Mouse (Mus musculus): ENCODE results near the gene Ankle2.

The Ankle2 gene

DNA sequence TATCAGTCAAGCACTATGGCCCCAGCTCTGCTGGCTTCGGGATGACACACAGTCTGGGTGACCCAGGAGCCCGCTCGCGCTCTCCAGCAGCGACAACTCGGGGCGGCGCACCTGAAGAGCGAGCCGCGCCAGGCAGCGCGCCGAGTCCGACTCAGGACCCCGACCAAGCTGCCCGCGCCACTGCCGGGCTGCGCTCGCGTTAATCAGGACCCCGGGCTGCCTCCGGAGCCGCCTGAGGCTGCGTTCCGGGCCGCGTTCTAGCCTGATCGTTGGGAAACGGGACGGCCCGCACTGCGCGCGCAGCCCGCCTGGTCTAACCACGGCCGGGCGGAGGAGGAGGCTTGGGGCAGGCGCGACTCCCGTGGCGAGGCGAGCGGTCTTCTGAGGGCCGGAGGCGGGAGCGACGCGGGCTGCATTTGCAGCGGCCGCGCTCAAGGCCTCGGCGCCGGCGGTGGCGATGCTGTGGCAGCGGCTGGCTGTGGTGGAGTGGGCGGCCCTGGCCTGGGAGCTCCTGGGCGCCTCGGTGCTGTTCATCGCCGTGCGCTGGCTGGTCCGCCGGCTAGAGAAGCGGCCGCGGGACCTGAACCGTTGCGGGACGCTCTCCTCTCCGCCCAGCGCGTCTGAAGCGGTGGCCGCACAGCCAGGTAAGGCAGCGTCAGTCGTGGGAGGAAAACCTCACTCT, at the start of gene Ankle2:
Ankle2 (plus strand) TSS at position 225 of the 682 bp plus-strand sequence.
- peak; percentile 87 to 92 for DNase-seq (ENCODE audit: low spot score in 2 of 2)

DNA sequence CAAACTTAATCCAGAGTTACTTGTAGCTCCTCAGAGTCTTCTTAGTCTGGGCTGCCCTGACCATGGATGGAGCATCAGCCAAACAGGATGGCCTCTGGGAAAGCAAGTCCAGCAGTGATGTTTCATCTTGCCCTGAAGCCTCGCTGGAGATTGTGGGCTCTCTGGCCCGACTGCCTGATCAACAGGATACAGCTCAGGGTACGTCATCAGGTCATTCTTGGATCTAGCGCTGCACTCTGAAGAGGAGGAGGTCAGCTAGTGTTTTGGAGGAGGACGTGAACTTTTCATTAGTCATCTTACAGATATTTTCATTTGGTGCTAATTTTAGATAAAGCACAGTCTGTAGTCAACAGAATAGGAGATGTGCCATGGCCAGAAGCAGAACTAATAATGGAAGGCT, 49.1 kb upstream of the Ankle2 start:
- DNase-seq (ENCODE audit: low spot score in 2 of 2): no peak

DNA sequence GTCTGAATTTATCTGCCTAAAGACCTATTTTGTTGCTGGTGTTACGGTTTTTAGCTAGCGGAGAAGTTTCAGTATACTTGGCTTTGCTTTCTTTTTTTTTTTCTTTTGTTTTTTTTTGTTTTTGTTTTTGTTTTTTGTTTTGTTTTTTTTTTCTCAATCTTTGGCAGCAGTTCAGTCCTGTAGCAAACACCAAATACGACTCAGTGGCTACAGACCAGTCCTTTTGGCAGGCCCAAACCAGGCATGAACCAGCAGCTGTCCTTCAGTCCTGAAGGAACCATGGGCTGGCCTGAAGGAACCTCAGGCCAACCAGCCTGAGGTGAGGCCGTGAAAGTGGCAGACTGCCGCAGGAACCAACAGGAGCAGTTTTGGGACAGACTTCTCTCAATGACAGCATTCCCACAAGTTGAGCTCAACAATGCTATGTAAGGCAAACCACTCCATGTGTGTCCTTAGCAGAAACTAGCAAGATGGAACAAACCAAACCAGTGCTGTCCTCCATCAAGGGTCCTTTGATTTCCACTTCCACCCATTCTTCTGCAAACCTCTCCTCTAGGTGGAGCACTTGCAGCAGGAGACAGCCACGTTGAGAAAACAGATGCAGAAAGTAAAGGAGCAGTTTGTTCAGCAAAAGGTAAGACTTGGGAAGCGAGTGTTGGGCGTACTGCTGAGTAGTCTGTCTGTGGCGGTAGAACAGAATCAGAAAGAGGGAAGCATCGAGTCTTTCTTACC, 27.5 kb upstream of the Ankle2 start:
- DNase-seq (ENCODE audit: low spot score in 2 of 2): peak in 1 of 2 experiments; percentile 4

DNA sequence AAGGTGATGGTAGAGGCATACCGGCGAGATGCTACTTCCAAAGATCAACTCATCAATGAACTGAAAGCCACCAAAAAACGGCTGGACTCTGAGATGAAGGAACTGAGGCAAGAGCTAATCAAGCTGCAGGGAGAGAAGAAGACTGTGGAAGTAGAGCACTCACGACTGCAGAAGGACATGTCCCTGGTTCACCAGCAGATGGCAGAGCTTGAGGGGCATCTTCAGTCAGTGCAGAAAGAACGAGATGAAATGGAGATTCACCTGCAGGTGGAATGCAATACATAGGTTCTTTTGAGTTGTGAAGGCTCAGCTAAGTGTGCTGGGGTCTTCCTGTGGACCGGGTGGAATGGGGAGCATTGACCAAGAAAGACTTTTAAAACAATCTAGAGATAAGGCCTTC, 26.0 kb upstream of the Ankle2 start:
- peak in 1 of 2 experiments; percentile 5 for DNase-seq (ENCODE audit: low spot score in 2 of 2)

DNA sequence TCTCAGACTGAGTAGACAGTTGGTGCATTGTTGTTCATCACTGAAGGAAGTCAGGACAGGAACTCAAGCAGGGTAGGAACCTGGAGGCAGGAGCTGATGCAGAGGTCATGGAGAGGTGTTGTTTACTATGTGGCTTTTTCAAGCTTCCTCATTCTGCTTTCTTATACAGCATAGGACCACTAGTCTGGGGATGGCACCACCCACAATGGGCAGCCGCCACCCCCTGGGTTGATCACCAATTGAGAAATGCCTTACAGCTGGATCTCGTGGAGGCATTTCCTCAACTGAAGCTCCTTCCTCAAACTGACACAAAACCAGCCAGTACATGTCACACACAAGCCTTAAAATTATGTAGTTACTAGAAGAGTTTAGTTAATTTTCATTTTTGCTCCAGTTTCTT, 19.5 kb upstream of the Ankle2 start:
- DNase-seq (ENCODE audit: low spot score in 2 of 2): peak in 1 of 2 experiments; percentile 5

DNA sequence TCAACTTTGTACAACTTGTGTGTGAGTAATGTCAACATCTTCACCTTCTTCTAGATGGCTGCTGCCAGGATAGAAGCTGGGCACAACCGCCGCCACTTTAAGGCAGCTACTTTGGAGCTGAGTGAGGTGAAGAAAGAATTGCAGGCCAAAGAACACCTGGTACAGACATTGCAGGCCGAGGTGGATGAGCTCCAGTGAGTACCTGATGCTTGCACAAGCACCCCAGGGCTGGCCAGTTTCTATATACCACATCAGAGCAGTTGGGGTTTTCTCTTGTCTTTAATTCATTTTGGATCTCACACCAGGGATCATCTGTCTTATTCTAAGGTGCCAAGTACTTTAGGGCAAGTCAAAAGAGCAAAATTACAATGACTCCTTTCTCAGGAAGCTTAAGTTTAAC, 14.0 kb upstream of the Ankle2 start:
- no peak for DNase-seq (ENCODE audit: low spot score in 2 of 2)

DNA sequence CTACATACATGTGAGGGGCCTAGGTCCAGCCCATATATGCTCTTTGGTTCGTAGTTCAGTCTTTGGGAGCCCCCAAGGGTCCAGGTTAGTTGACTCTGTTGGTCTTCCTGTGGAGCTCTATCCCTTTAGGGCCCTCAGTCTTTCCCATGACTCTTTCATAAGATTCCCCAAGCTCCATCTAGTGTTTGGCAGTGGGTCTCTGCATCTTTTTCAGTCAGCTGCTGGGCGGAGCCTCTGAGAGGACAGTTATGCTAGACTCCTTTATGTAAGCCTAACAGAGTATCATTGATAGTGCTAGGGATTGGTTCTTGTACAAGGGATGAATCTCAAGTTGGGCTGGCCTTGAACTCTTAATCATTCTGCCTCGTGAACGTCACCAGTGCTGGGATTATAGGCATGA, 10.5 kb upstream of the Ankle2 start:
- DNase-seq (ENCODE audit: low spot score in 2 of 2): no peak

DNA sequence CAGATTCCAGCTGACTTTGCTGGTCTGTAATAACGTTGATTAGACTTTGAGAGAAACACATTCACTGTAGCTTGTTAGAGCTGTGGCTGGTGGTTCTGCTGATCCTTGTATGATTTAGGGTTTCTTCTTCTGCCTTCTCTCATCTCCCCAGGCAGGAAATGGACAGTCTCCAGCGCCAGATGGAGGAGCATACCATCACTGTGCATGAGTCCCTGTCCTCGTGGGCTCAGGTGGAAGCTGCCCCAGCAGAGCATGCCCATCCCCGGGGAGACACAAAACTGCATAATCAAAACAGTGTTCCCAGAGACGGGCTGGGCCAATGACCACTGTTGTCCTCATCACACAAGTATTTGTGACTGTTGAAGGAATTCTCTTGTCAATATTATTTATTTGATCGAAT, 8.0 kb upstream of the Ankle2 start:
- no peak for DNase-seq (ENCODE audit: low spot score in 2 of 2)

DNA sequence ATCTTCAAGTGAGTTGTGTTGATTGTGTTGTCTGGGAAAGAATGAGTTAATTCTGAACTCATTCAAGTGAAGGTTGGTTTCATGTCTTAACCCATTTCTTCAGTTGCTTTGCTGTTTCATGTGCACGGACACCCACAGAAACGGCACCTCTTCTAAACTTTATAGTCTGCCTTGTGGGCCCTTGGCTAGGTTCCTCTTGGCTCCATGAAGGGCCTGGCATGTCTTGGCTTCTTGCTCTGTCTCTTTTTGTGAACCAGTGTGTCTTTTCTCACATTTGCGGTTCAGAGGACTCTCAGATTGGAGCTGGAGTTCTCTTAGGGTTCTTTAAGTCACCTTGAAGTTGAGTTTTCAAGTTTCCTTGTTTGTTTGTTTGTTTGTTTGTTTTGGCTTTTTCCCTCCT, 5.7 kb upstream of the Ankle2 start:
- no peak for DNase-seq (ENCODE audit: low spot score in 2 of 2)

DNA sequence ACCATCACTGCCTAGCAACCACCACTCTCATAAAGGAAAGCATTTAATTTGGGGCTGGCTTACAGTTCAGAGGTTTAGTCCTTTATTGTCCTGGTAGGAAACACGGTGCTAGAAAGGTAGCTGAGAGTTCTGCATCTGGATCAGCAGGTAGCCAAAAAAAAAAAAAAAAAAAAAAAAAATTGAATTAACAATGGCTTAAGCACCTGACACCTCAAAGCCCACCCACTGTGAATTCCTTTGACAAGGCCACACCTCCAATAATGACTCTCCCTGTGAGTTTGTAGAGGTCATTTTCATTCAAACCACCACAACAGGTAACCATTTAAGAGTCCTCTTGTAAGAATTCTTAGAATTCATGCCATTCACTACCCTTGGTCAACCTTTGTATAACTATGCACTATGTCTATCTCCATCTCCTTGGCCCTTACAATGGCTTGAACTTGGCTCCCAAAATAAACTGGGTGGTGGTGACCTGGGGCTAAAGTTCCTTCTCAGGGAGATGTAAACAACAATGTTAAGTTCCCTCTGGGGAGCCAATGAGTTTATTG, 3.4 kb upstream of the Ankle2 start:
- DNase-seq (ENCODE audit: low spot score in 2 of 2): no peak

DNA sequence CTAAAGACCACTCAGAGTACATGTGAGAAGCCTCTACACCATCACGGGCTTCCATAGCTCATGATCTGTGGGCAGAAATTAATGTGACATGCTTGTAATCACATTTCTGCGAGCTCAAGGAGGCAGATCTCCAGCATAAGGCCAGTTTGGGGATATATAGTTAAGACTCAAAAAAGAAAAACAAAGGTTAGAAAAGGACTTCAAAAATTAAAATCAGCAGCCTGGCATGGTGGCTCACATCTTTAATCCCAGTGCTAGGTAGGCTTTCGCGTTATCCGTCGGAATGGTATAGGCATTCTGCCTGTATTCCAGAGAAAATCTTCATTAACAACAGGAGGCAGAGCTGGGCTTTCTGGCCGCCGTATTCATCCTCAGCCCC, 414 bp upstream of the Ankle2 start:
- DNase-seq (ENCODE audit: low spot score in 2 of 2): no peak

DNA sequence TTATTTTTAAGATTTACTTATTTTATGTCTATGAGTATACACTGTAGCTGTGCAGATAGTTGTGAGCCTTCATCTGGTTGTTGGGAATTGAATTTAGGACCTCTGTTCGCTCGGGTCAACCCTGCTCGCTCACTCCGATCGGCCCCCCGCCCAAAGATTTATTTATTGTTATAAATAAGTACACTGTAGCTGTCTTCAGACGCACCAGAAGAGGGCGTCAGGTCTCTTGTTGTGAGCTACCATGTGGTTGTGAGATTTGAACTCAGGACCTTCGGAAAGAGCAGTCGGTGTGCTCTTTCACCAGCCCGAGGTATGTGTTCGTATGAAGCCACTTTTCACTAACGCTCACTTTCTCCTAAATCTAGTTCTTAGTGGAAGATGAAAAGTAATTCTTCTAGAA, 834 bp downstream of the Ankle2 start:
- DNase-seq (ENCODE audit: low spot score in 2 of 2): peak in 1 of 2 experiments; percentile 14

DNA sequence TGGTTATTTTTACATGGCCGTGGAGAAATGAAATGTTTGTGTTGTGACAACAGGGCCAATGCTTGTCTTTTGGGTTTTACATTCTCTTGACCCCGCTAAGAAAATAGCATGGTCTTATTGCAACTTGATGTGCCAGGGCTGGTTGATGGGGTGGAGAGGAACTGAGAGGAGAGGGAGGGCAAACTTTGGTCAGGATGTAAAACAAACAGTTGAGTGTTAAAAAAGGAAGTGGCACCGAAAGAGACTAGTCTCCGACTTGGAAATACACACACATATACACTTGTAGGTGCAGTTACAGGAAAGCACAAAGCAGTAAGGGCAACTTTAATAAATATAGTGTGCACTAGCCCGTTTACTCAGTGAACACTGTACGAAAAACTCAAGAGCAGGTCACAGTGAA, 1.5 kb downstream of the Ankle2 start:
- DNase-seq (ENCODE audit: low spot score in 2 of 2): peak; percentile 61 to 65

DNA sequence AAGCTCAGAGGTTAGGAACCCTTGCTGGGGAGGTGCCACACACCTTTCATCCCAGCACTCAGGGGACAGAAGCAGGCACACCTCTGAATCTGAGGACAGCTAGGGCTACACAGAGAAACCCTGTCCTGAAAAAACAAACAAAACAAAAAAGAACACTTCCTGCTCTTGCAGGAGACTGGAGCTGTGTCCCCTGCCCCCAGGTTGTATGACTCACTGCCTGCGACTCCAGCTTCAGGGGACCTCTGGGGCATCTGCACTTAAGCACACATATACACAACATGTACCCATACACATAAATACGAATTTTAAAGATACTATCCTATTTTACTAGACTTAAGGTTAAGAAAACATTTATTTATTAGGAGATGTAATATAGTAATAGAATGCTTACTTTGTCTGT, 13.3 kb downstream of the Ankle2 start:
- no peak for DNase-seq (ENCODE audit: low spot score in 2 of 2)

DNA sequence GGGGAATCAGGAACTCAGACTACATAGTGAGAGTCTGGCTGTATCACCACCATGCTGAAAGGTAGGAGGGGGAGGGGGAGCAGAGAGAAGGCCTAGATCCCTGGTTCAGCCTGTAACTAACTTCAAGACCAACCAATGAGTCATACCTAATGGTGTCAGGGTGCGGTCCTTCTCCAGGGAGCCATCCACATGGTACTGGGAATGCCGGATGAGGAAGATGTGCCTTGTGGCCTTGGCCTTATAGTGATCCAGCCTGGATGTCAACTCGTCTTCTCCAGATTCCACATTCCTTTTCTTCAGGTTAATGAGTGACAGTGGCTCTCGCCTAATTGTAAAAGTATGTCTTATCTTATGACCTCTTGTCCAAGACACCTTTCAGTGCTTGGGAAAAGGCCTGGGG, 36.1 kb downstream of the Ankle2 start:
- DNase-seq (ENCODE audit: low spot score in 2 of 2): no peak

DNA sequence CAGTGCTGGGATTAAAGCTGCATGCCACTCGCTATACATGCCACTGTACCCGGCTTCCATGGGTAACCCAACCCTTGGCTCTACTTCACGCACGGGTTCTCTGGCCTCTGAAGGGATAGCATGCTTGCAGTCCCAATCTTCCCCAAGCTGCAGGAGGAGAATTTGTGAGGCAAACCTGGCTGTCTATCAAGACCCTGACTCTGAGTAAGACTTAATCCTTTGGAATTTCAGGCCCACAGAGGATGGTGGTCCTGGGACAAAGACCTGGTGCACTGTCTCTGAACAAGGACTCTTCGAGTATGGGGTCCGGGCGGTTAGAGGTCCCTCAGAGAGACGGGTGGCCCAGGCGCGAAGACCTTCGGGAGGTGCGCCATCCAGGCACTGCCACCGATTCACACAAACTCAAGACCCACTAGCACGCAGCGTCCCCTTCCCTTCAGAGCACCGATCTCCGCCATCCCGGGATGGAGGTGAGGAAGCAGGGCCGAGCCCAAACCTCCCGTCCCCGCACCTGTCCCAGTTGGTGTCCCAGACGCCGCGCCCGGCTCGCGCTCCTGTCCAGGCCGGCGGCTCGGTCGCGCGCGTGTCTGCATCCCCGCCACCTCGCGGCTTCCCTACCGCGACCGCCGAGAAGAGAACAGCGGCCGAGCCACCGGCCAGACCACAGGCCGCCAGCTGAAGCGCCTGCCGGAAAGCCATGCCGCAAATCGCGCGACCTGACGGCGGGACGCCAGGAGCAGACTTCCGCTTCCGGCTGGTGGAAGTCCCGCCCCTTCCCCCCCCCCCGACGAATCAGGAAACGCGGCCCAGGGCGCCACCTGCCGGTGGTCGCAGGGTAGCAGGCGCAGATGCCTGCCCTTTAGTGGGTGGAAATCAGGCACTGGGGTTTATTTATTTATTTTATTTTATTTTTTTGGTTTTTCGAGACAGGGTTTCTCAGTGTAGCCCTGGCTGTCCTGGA, 38.6 kb downstream of the Ankle2 start, which contains the start of gene Pgam5:
Pgam5 (minus strand) TSS at position 773 of the 961 bp plus-strand sequence.
- DNase-seq (ENCODE audit: low spot score in 2 of 2): peak; percentile 80 to 84

DNA sequence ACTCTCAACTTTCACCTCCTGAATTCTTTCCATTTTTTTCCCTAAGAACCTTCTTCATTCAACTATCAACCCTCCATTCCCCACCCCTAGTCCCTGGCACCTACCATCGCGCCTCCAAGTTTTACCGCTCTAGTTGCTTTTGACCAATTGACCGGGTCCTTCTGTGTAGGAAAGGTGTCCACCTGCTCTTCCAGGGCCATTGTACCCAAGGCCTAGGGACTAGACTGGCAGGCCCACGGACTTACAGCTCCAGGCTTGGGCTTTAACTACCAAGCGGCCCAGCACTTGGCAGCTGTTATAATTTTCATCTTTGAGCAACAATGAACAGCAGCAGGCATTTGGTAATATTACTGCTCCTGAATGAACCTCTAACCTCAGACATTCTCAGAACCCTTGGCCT, 39.4 kb downstream of the Ankle2 start:
- DNase-seq (ENCODE audit: low spot score in 2 of 2): no peak

DNA sequence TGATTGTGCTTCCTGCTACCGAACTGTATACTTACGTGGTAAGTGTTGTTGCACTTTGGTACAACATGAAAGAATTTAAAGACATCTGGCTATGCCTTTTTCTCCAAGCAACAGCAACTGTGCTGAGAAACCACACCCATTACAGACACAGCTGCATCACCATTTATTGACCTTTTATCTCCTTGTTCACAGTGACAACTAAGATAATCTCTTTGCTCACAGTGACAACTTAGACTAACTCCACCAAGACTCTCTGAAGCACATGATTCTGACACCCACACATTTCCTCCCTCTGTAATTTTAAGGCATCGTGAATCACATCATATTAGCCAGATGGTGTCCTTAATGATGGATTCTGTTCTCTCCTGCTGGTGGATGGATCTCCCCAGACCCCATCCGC, 43.3 kb downstream of the Ankle2 start:
- DNase-seq (ENCODE audit: low spot score in 2 of 2): no peak

DNA sequence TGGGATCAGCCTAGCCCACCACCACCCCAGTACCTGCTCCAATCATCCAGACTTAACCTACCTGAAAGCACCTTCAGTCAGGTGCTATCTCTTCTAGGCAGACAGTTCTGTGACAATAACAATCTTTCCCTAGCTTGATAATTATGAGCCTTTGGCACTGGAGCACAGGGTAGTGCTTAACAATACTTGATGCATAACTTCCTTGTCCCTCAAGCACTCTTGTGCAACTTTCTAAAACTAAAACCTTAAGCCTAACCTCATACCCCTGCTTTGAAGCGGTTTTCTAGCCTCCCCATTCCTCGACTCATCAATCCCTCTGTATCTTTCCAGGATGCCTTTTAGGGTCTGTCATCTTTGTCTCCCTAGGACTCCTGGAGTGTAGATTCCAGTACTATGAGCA, 44.0 kb downstream of the Ankle2 start:
- DNase-seq (ENCODE audit: low spot score in 2 of 2): no peak

DNA sequence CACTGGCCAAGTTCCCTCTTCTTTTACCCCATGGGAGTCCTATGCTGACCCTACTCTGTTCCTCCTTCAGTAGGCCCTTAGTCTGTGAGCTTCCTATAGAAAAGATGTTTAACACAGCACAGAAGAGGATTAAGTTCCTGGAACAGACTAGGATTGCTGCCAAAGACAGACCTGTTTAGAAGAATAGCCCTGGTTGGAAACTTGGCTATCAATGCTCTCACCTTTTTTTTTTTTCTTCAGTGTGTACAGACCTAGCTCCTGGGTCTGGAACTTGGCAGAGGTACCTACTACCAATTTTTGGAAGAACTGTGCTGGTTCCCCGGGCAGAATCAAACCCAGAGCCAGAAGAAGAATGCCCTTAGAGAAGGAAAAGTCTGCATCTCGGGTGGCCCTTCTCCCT, 45.6 kb downstream of the Ankle2 start:
- DNase-seq (ENCODE audit: low spot score in 2 of 2): no peak

DNA sequence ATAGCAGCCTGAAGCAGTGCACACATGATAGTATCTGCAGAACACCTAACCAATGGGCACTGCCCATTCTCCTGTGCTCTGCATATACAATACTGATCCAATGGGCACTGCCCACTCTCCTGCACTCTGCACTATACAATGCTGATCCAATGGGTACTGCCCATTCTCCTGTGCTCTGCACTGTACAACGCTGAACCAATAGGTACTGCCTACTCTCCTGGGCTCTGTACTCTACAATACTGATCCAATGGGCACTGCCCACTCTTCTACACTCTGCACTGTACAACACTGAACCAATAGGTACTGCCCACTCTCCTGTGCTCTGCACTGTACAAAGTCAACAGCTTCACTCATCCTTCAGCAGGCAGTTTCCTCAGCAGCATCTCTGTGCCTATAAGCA, 46.1 kb downstream of the Ankle2 start:
- DNase-seq (ENCODE audit: low spot score in 2 of 2): no peak

DNA sequence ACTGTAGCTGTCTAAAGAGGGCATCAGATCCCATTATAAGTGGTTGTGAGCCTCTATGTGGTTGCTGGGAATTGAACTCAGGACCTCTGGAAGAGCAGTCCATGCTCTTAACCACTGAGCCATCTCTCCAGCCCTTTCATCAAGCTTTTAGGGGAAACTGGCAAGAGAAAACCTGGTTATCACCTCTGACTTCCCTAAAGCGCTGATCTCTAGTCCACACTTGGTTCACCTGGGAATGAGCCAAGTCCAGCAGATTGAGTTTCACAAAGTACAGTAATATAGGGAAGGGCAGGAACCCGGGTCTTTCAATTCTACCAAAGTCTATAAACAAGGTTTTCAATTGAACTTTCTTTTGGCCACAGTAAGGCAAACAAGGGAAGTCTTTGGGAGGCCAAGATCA, 51.2 kb downstream of the Ankle2 start:
- no peak for DNase-seq (ENCODE audit: low spot score in 2 of 2)
